Mouse (Mus musculus) olfactory bulb, adult 2 months (tissue): ENCODE data around the gene Prkag2. TPM values are rescaled to one million over a fixed set of nuclear protein-coding genes. Genes with fewer than 3 reads are reported as not detected.
"Not testable (repeated sequence)": the region's sequence is repeated elsewhere in the genome, so short reads cannot be mapped to it uniquely, and the experiment has no call there.

Experiments used
- H3K27ac ChIP-seq: fragments of 200-500 bp; 2 replicates; pipeline ENCODE4 v1.5.1; 2012; ENCODE audit warnings: low read depth, low read length; ENCODE audit not compliant: insufficient read depth
- H3K4me1 ChIP-seq: fragments of 200-500 bp; 2 replicates; pipeline ENCODE4 v1.6.1; 2012; ENCODE audit warnings: low read length; ENCODE audit not compliant: control insufficient read depth, insufficient read depth
- H3K4me3 ChIP-seq: fragments of 200-500 bp; 2 replicates; pipeline ENCODE4 v1.5.1; 2012; ENCODE audit warnings: mild to moderate bottlenecking, low read depth, low read length, moderate library complexity; ENCODE audit not compliant: insufficient read depth
- CTCF ChIP-seq: fragments of 200-500 bp; IDR thresholded peaks from 2 replicates; pipeline ENCODE4 v1.5.1; 2012; ENCODE audit warnings: low read depth, mild to moderate bottlenecking, low read length, moderate library complexity; ENCODE audit not compliant: insufficient read depth
- POLR2A ChIP-seq: fragments of 200-500 bp; IDR thresholded peaks from 2 replicates; pipeline ENCODE4 v1.6.1; 2012; ENCODE audit warnings: mild to moderate bottlenecking, low read depth, low read length, moderate library complexity; ENCODE audit not compliant: insufficient read depth
- WGBS: fragments of 180-500 bp; shearing (Covaris S2); methylation state at CpG from one replicate; pipeline ENCODE4 v1.1.7; 2018; 5-methylcytosine and 5-hydroxymethylcytosine counted together
- polyA plus RNA-seq: library from polyadenylated mRNA; stranded (reverse); fragments of >200 nt; gene quantifications from 2 replicates; pipeline ENCODE4 v1.2.4, GENCODE M21; 2012; ENCODE audit warnings: low replicate concordance; ENCODE audit not compliant: missing spikeins, insufficient read depth, insufficient read length

The Prkag2 gene
- polyA plus RNA-seq, 1 experiment: not detected

DNA sequence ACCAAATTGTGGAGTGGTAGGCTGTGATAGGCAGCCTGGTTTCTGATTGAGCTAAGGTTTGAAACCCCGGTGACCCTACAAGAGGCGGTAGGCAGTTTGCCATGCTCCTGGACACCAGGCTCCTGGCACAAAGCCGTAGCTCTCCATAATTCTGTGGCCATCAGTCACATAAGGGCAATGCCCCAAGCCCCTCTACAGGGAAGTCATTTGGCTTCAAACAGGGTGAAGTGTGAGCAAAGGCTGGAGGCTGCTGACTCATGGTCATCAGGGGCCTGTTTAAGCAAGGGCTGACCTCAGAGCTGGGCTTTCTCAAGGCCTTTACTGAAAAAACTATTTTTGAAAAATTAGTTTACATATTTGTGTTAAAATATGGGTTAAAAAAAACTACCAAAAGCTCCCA lies 246.2 kb downstream of the Prkag2 start:
- TF ChIP-seq CTCF: no peak
- TF ChIP-seq POLR2A: no peak
- 88% methylated on average over 3 of the region's 3 CpGs for WGBS
- no peak overlapping the region for H3K27ac ChIP-seq
- no peaks in the 10 kb centered on the region for H3K4me1 ChIP-seq
- no peak overlapping the region for H3K4me3 ChIP-seq

- not testable (repeated sequence) for H3K4me3 ChIP-seq, H3K4me1 ChIP-seq, H3K27ac ChIP-seq
- 90% methylated on average over 14 of the region's 14 CpGs for WGBS
Measured at GRCm38 (mm10) chr5:24848261-24848660, 252.2 kb downstream of the Prkag2 start.

GRCm38 (mm10) chr5:24843841-24844240 lies 256.6 kb downstream of the Prkag2 start:
- TF ChIP-seq POLR2A (no peak), CTCF (no peak)
- Histone ChIP-seq H3K27ac (peak overlapping the region; percentile 99; the same call in 1 of the 2 replicates), H3K4me1 (peaks cover 7% of the 10 kb centered on the region), H3K4me3 (no peak overlapping the region)
- WGBS: 94% methylated on average over 5 of the region's 5 CpGs

DNA sequence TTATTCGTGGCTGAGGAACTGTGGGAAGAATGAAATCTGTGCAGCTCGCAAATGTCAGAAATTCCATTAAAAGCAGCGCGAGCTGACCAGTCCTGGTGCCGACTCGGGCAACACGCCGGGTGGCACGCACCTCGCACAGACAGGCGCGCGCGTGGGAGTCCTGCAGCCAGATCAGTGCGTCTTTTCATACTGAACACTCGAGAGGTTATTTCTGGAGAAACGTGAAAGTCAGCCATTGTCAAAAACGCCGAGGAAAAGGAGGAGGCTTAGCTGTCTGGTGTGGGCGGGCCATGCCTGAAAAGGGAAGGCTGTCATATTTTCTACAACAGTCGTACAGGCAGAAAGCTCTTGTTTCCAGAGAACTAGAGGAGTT lies 257.4 kb downstream of the Prkag2 start:
- under 1% methylated on average over 21 of the region's 21 CpGs for WGBS
- H3K27ac ChIP-seq: peak overlapping the region; percentile 99
- TF ChIP-seq CTCF: no peak
- no peak; the same call in 1 of the 2 replicates for TF ChIP-seq POLR2A
- peak overlapping the region; percentile 42 for H3K4me3 ChIP-seq
- peaks cover 7% of the 10 kb centered on the region for H3K4me1 ChIP-seq

DNA sequence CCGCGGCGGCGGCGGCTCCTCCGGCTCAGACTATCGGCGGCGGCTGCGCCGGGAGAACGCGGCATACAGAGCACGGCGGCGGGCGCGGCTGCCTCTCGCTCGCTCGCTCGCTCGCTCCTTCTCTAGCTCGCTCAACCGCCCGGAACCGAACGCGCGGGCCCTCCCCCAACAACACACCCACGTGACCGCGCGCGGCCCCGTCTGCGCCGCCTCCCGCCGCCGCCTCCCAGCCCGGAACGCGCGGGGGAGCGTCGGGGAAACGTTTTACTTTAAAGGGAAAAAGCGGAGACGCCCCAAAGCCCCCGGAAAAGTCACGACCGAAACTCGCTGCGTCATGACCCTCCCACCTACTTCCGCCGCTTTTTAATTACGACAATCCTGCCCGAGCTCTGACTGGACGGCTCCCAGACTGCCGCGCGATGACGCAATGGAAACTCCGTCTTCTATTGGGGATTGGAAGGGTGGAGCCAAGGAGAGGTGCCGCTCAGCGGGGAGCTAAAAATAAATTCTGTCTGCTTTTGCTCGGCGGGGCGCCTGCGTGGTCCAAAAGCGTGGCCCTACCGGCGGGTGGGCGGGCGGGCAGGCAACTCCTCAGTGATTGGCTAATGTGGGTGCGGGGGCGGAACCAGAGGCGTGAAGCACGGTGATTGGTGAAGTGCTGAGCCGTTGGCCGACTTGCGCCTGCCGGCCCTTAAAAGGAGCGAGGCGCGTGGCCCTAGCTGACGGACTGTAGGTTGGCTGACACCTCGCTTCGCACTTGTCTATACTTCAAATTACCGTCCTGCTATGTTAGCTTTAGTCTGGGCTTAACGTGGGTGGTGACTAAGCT lies 258.0 kb downstream of the Prkag2 start, which contains the start of gene Rheb:
Gene Rheb, minus strand, starts transcription at position 351 of the 829 bp plus-strand sequence.
- Histone ChIP-seq H3K27ac (peak within 1 kb of the TSS; percentile 99), H3K4me1 (peaks cover 7% of the 10 kb centered on the region), H3K4me3 (peak within 1 kb of the TSS; percentile 96)
- TF ChIP-seq CTCF (no peak), POLR2A (peak; percentile 67; the same call in 1 of the 2 replicates)
- under 1% methylated on average over 91 of the region's 92 CpGs for WGBS

DNA sequence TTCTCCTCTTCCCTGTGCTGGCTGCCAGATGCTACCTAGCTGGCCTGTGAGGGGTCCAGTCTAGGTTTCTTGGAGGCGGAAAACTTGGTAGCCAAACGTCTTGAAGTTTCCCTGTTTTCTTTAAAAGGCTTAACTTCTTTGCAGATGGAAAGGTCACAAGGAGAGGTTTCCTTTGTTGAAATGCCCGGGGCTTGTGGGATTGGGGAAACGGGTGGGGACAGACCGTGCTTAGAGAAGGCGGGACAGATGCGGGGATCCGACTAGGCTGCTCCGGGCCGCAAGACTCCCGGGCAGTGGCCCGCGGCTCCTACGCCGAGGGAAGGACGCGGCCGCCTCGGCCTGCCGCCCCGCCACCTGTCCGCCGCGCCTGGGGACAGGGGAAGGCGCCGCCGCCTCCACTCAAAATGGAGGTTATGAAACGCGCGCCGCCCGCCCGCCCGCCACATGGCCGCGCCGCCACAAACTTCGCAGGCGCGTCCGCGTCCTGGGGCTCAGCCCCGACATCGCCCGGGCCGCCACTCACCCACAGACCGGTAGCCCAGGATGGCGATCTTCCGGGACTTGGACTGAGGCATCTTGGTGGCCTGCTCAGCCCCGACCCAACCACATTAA lies 258.7 kb downstream of the Prkag2 start:
- peaks cover 7% of the 10 kb centered on the region for H3K4me1 ChIP-seq
- under 1% methylated on average over 47 of the region's 50 CpGs for WGBS
- TF ChIP-seq CTCF (no peak), POLR2A (no peak; the same call in 1 of the 2 replicates)
- peak overlapping the region; percentile 99 for H3K27ac ChIP-seq
- peak overlapping the region; percentile 96 for H3K4me3 ChIP-seq

GRCm38 (mm10) chr5:24840975-24841431 lies 259.4 kb downstream of the Prkag2 start:
- WGBS: 4% methylated on average over 11 of the region's 11 CpGs
- Histone ChIP-seq H3K27ac (no peak overlapping the region), H3K4me3 (peak overlapping the region; percentile 96), H3K4me1 (peaks cover 7% of the 10 kb centered on the region)
- TF ChIP-seq CTCF: no peak
- TF ChIP-seq POLR2A: no peak

DNA sequence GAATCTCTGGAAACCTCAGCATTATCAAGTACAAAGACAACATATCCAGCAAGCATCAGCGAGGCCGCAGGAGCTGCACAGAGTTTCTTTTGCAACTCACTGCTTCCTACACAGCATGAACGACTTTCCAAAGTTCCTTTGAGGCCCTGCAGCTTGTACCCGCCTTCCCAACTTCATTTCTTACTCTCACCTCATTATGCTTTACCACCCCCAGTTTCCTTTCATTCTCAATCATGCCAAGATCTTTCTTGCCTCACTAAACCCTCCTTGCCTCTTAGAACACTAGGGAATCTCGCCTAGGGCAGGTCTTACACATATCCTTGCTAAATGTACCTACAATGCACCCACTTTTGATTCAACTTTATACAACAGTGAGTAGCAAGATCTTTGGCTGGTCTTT lies 266.0 kb downstream of the Prkag2 start:
- 26% methylated on average over 5 of the region's 5 CpGs for WGBS
- H3K4me1 ChIP-seq: peaks cover 2% of the 10 kb centered on the region; the same call in 1 of the 2 replicates
- no peak overlapping the region for H3K4me3 ChIP-seq
- TF ChIP-seq CTCF (no peak), POLR2A (no peak)
- H3K27ac ChIP-seq: no peak overlapping the region

DNA sequence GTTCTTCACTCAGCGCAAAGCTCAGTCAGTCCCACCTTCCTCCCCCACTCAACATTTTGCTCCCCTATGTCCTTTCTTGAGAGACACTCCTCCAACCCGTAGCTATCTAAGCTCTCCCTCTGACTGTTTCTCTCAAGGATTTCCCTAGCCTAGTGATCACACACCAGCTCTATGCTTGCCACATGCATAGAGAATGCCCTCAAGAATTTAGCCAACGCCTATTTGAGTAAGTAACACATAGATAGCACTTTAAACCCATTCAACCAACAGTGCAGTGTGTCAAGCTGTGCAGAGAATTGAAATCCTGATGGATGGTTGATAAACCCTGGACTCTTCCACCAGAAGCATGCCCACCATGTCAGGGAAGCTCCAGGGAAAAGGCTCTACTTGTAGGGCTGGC lies 268.5 kb downstream of the Prkag2 start:
- no peak for TF ChIP-seq CTCF
- TF ChIP-seq POLR2A: no peak
- Histone ChIP-seq H3K4me1 (0 out of 2 replicates have a peak, but pooled peaks cover under 1% of the 10 kb centered on the region), H3K4me3 (no peak overlapping the region), H3K27ac (no peak overlapping the region)
- WGBS: 87% methylated on average over 3 of the region's 3 CpGs
